Mouse (Mus musculus): Measurements from ENCODE around the gene Tex14. TPM values are rescaled to one million over a fixed set of nuclear protein-coding genes. Genes with fewer than 3 reads are reported as not detected.

The Tex14 gene
- polyA plus RNA-seq, 1 experiment from 2014 or later = 0.45 TPM

- Histone ChIP-seq H3K4me3 (ENCODE audit: low read depth, low read length) (no peak overlapping the region), H3K4me1 (ENCODE audit: control insufficient read depth, insufficient read depth, low read length) (no peaks in the 10 kb centered on the region), H3K9ac (ENCODE audit: low read length) (no peak overlapping the region), H3K9me3 (ENCODE audit: control insufficient read depth, low read length) (no peaks in the 10 kb centered on the region), H3K36me3 (ENCODE audit: control insufficient read depth, insufficient read depth, low read length) (no peaks in the 10 kb centered on the region), H3K4me2 (ENCODE audit: low read depth) (no peak overlapping the region), H3K27me3 (ENCODE audit: control insufficient read depth, insufficient read depth, low read length) (no peaks in the 10 kb centered on the region), H3K27ac (ENCODE audit: low read depth, low read length) (no peak overlapping the region)
- 83% methylated on average over 5 of the region's 5 CpGs for WGBS
- ATAC-seq (ENCODE audit: insufficient read depth, low FRiP score, low TSS enrichment) (no peak), DNase-seq (ENCODE audit: low spot score) (no peak)
These were observed 149.5 kb downstream of the Tex14 start for GRCm38 (mm10) chr11:87554386-87554785.

DNA sequence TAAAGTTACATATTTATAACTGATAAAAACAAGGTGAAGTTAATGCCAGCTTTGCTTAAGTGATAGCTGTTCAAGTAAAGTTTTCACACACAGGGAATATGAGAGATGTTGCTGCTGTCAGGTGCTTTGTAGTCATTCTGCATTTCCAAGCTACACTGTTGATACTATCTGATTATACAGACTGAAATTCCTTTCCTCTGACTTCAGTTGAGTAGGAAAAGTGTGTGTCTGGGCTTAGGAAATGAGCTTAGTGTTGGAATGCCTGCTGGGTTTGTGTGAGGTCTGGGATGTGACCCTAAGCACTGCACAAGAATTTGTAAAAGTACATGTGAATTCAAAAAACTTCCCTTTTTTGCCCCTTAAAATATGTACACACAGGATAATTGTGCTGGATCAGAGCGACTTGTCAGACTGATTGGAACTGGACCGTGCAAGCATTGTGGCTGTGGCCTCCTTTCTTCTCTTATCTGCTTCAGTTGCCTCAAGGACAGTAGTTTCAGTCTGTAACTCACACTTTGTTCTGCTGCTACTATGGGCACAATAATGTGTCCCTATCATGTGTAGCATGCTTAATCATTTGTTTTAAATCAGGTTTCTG, 150.3 kb downstream of the Tex14 start:
- Histone ChIP-seq H3K4me1 (ENCODE audit: control insufficient read depth, insufficient read depth, low read length) (no peaks in the 10 kb centered on the region), H3K36me3 (ENCODE audit: control insufficient read depth, insufficient read depth, low read length) (no peaks in the 10 kb centered on the region), H3K4me3 (ENCODE audit: low read depth, low read length) (no peak overlapping the region), H3K9ac (ENCODE audit: low read length) (no peak overlapping the region), H3K27me3 (ENCODE audit: control insufficient read depth, insufficient read depth, low read length) (no peaks in the 10 kb centered on the region), H3K4me2 (ENCODE audit: low read depth) (no peak overlapping the region), H3K27ac (ENCODE audit: low read depth, low read length) (no peak overlapping the region), H3K9me3 (ENCODE audit: control insufficient read depth, low read length) (no peaks in the 10 kb centered on the region)
- DNase-seq (ENCODE audit: low spot score) (no peak), ATAC-seq (ENCODE audit: insufficient read depth, low FRiP score, low TSS enrichment) (no peak)
- 78% methylated on average over 2 of the region's 2 CpGs for WGBS

DNA sequence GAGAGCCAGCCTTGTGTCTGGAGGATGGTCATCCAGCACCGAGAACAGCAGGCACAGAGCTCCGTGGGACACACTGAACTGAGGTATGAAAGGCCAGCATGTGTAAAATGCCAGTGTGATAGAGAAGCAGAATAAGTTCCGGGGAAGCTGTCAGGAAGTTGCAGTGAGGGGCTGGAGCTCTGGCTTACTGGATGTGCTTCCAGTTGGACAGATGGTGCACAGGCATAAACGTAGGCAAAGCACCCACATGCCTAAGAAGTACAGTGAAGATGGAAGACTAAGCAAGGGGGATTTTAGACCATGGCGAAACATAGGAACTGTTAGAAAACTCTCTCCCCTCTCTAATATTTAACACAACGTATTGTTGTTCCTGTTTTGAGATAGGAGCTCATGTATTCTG, 156.3 kb downstream of the Tex14 start:
- Histone ChIP-seq H3K4me2 (ENCODE audit: low read depth) (no peak overlapping the region), H3K4me3 (ENCODE audit: low read depth, low read length) (no peak overlapping the region), H3K27me3 (ENCODE audit: control insufficient read depth, insufficient read depth, low read length) (no peaks in the 10 kb centered on the region), H3K27ac (ENCODE audit: low read depth, low read length) (no peak overlapping the region), H3K9me3 (ENCODE audit: control insufficient read depth, low read length) (no peaks in the 10 kb centered on the region), H3K4me1 (ENCODE audit: control insufficient read depth, insufficient read depth, low read length) (no peaks in the 10 kb centered on the region), H3K36me3 (ENCODE audit: control insufficient read depth, insufficient read depth, low read length) (no peaks in the 10 kb centered on the region), H3K9ac (ENCODE audit: low read length) (no peak overlapping the region)
- ATAC-seq (ENCODE audit: insufficient read depth, low FRiP score, low TSS enrichment) (no peak), DNase-seq (ENCODE audit: low spot score) (no peak)
- 81% methylated on average over 6 of the region's 6 CpGs for WGBS

DNA sequence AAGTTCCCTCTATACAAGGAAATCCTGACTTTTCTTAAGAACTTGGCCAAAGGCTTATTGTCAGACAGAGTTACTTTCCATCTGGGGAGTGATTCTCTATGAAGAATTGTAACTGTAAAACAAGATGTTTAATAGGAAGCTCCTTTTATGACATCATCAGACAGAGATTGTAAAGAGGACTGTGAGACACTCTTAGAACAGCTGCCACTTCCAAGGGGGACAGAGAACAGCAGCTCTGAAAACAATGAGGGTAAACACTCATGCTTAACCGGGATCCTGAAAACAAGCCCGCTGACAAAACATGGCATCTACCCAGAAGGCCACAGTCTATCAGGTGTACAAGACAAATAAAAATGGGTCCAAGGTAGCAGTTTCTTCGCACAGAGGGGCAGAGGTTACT, 161.6 kb downstream of the Tex14 start, which contains the start of gene Gm11492:
Gene Gm11492 (plus strand): TSS at position 153 of the 400 bp plus-strand sequence.
- no peaks in the 10 kb centered on the region for H3K9me3 ChIP-seq (ENCODE audit: control insufficient read depth, low read length)
- no peak within 1 kb of the TSS for H3K4me2 ChIP-seq (ENCODE audit: low read depth)
- ATAC-seq (ENCODE audit: insufficient read depth, low FRiP score, low TSS enrichment) = no peak
- no peak for DNase-seq (ENCODE audit: low spot score)
- H3K36me3 ChIP-seq (ENCODE audit: control insufficient read depth, insufficient read depth, low read length) = no peaks in the 10 kb centered on the region
- 83% methylated on average over 3 of the region's 3 CpGs for whole genome bisulfite sequencing
- H3K4me3 ChIP-seq (ENCODE audit: low read depth, low read length) = no peak within 1 kb of the TSS
- H3K27ac ChIP-seq (ENCODE audit: low read depth, low read length) = no peak within 1 kb of the TSS
- no peaks in the 10 kb centered on the region for H3K27me3 ChIP-seq (ENCODE audit: control insufficient read depth, insufficient read depth, low read length)
- H3K4me1 ChIP-seq (ENCODE audit: control insufficient read depth, insufficient read depth, low read length) = no peaks in the 10 kb centered on the region
- H3K9ac ChIP-seq (ENCODE audit: low read length) = no peak within 1 kb of the TSS

- 89% methylated on average over 7 of the region's 7 CpGs for WGBS
- ATAC-seq (ENCODE audit: insufficient read depth, low FRiP score, low TSS enrichment) = no peak
- H3K4me3 ChIP-seq (ENCODE audit: low read depth, low read length) = no peak within 1 kb of the TSS
- H3K27me3 ChIP-seq (ENCODE audit: control insufficient read depth, insufficient read depth, low read length) = no peaks in the 10 kb centered on the region
- no peaks in the 10 kb centered on the region for H3K36me3 ChIP-seq (ENCODE audit: control insufficient read depth, insufficient read depth, low read length)
- DNase-seq (ENCODE audit: low spot score) = no peak
- H3K9me3 ChIP-seq (ENCODE audit: control insufficient read depth, low read length) = no peaks in the 10 kb centered on the region
- H3K4me1 ChIP-seq (ENCODE audit: control insufficient read depth, insufficient read depth, low read length) = no peaks in the 10 kb centered on the region
- H3K4me2 ChIP-seq (ENCODE audit: low read depth) = no peak within 1 kb of the TSS
- H3K9ac ChIP-seq (ENCODE audit: low read length) = no peak within 1 kb of the TSS
- no peak within 1 kb of the TSS for H3K27ac ChIP-seq (ENCODE audit: low read depth, low read length)
These were observed 163.5 kb downstream of the Tex14 start, which contains the start of gene Sept4 for GRCm38 (mm10) chr11:87568255-87568953. TSS of gene Sept4 (plus strand) at chr11:87568903.

DNA sequence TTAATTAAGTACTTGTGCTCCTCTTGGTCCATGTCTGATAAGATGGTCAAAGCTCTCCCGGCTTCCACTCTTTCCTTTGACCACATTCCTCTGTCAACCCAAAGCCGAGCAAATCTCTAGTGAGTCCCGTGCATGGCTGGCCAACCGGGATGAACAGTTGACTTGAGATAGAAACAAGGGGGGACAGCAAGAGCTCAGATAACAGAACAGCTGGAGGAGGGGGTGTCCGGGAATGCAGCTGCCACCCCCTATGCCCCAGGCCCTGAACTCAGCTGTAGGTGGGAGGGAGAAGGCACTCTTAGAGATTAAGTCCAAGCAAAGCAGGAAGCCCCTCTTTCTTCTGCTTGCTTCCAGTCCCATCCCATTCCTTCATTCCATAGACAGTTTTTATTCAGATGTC, 165.9 kb downstream of the Tex14 start:
- no peaks in the 10 kb centered on the region for H3K4me1 ChIP-seq (ENCODE audit: control insufficient read depth, insufficient read depth, low read length)
- H3K4me3 ChIP-seq (ENCODE audit: low read depth, low read length) = no peak overlapping the region
- H3K27me3 ChIP-seq (ENCODE audit: control insufficient read depth, insufficient read depth, low read length) = no peaks in the 10 kb centered on the region
- no peaks in the 10 kb centered on the region for H3K36me3 ChIP-seq (ENCODE audit: control insufficient read depth, insufficient read depth, low read length)
- no peaks in the 10 kb centered on the region for H3K9me3 ChIP-seq (ENCODE audit: control insufficient read depth, low read length)
- DNase-seq (ENCODE audit: low spot score) = no peak
- ATAC-seq (ENCODE audit: insufficient read depth, low FRiP score, low TSS enrichment) = no peak
- H3K4me2 ChIP-seq (ENCODE audit: low read depth) = no peak overlapping the region
- no peak overlapping the region for H3K9ac ChIP-seq (ENCODE audit: low read length)
- H3K27ac ChIP-seq (ENCODE audit: low read depth, low read length) = no peak overlapping the region
- 86% methylated on average over 5 of the region's 5 CpGs for WGBS

DNA sequence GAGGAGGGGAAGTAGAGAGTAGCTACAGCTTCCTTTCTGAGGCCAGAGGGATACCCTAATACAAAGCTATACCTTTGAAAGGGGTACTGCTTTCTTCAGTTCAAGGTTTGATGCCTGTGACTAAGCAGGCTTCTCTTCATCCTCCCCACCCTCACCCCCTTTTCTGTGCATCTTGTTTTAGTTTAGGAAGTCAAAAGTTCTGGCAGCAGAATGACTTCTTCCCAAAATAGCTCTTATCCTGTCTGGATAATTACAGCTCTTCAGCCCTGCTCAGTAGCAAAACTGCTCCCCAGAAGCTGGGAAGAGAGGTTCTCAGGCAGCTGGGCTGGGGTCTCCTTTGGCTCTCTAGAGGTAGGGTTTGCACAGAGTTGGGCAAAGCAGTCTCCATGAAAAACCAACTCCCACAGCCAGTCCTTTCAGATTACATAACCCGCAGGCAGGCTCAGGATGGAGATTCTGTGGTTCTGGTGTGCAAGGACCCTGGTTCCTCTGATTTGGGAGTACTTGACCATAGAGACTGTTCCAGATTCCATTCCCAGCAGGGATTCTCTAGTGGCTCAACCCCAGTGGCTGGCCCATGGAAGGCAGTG, 166.6 kb downstream of the Tex14 start:
- Histone ChIP-seq H3K36me3 (ENCODE audit: control insufficient read depth, insufficient read depth, low read length) (no peaks in the 10 kb centered on the region), H3K27me3 (ENCODE audit: control insufficient read depth, insufficient read depth, low read length) (no peaks in the 10 kb centered on the region), H3K9ac (ENCODE audit: low read length) (no peak overlapping the region), H3K9me3 (ENCODE audit: control insufficient read depth, low read length) (no peaks in the 10 kb centered on the region), H3K4me2 (ENCODE audit: low read depth) (no peak overlapping the region), H3K27ac (ENCODE audit: low read depth, low read length) (no peak overlapping the region), H3K4me3 (ENCODE audit: low read depth, low read length) (no peak overlapping the region), H3K4me1 (ENCODE audit: control insufficient read depth, insufficient read depth, low read length) (no peaks in the 10 kb centered on the region)
- no peak for ATAC-seq (ENCODE audit: insufficient read depth, low FRiP score, low TSS enrichment)
- DNase-seq (ENCODE audit: low spot score) = no peak
- WGBS = 87% methylated on average over 1 of the region's 1 CpGs

- no peak for ATAC-seq (ENCODE audit: insufficient read depth, low FRiP score, low TSS enrichment)
- 79% methylated on average over 7 of the region's 7 CpGs for WGBS
- no peaks in the 10 kb centered on the region for H3K36me3 ChIP-seq (ENCODE audit: control insufficient read depth, insufficient read depth, low read length)
- H3K27me3 ChIP-seq (ENCODE audit: control insufficient read depth, insufficient read depth, low read length) = no peaks in the 10 kb centered on the region
- peaks cover 4% of the 10 kb centered on the region for H3K4me1 ChIP-seq (ENCODE audit: control insufficient read depth, insufficient read depth, low read length)
- no peak overlapping the region for H3K27ac ChIP-seq (ENCODE audit: low read depth, low read length)
- no peak overlapping the region for H3K4me3 ChIP-seq (ENCODE audit: low read depth, low read length)
- DNase-seq (ENCODE audit: low spot score) = no peak
- H3K4me2 ChIP-seq (ENCODE audit: low read depth) = no peak overlapping the region
- no peaks in the 10 kb centered on the region for H3K9me3 ChIP-seq (ENCODE audit: control insufficient read depth, low read length)
- H3K9ac ChIP-seq (ENCODE audit: low read length) = no peak overlapping the region
These were observed 168.9 kb downstream of the Tex14 start for GRCm38 (mm10) chr11:87573751-87574150.
